Mouse (Mus musculus): ENCODE results near the gene Pear1. TPM values are rescaled to one million over a fixed set of nuclear protein-coding genes. Genes with fewer than 3 reads are reported as not detected.

Gene Pear1
- total and polyA plus RNA-seq, 3 experiments = 0.20 to 1.2 (median 0.46) TPM

- in situ Hi-C loops (cut with MboI; ENCODE audit: low pct_ligation_motif_present, low pct_unique_long_range_greater_than_20kb, low sequenced_read_pairs) = no loop called here
- 0 out of 4 replicates have a peak, but pooled peaks cover 2 to 3% of the 10 kb centered on the region in 2 experiments for H3K4me1 ChIP-seq (ENCODE audit: control insufficient read depth in 1 of 2, insufficient read depth in 2 of 2)
- H3K9ac ChIP-seq (ENCODE audit: insufficient read depth, low read depth) = no peak overlapping the region
- H3K27ac ChIP-seq (ENCODE audit: insufficient read depth, low read depth) = no peak overlapping the region
- no peaks in the 10 kb centered on the region for H3K79me2 ChIP-seq (replicated peaks; ENCODE audit: control insufficient read depth, extremely low read depth, insufficient read depth, poor library complexity, severe bottlenecking)
- 0 out of 2 replicates have a peak overlapping the region, but pooled peaks have one; percentile 39 for H3K4me2 ChIP-seq (ENCODE audit: insufficient read depth, low read depth, poor library complexity, severe bottlenecking)
- DNase-seq (ENCODE audit: extremely low read depth) = peak; percentile 60
- peaks cover 66% of the 10 kb centered on the region for H3K27me3 ChIP-seq (replicated peaks)
- no peak for TF ChIP-seq CHD1 (IDR thresholded peaks at IDR 0.05; ENCODE audit: low read depth, low read length)
- TF ChIP-seq ZNF384 (IDR thresholded peaks at IDR 0.05; ENCODE audit: low read depth, low read length) = no peak
- TF ChIP-seq ZMIZ1 (IDR thresholded peaks at IDR 0.05; ENCODE audit: low read depth, low read length) = no peak
- no peak for TF ChIP-seq MXI1 (IDR thresholded peaks at IDR 0.05; ENCODE audit: low read depth, low read length)
- TF ChIP-seq SIN3A (IDR thresholded peaks at IDR 0.05; ENCODE audit: low read length) = no peak
- TF ChIP-seq IRF4 (IDR thresholded peaks at IDR 0.05; ENCODE audit: low read depth, low read length) = no peak
- TF ChIP-seq HCFC1 (IDR thresholded peaks at IDR 0.05; ENCODE audit: low read depth, low read length) = no peak
- no peak for TF ChIP-seq ZKSCAN1 (IDR thresholded peaks at IDR 0.05; ENCODE audit: borderline replicate concordance, low read depth, low read length)
- TF ChIP-seq MAZ (IDR thresholded peaks at IDR 0.05; ENCODE audit: low read depth, low read length) = no peak
- TF ChIP-seq GABPA (IDR thresholded peaks at IDR 0.05; ENCODE audit: insufficient replicate concordance, low read depth, low read length) = no peak
- no peak; the same call in 1 of the 2 replicates for TF ChIP-seq NELFE (IDR thresholded peaks at IDR 0.05; ENCODE audit: low read depth, low read length)
- no peak for TF ChIP-seq JUND (conservative IDR thresholded peaks at IDR 0.05; ENCODE audit: low read depth, low read length)
- no peak for TF ChIP-seq ETS1 (conservative IDR thresholded peaks at IDR 0.05; ENCODE audit: low read depth, low read length)
- peak; percentile 23; the same call in 1 of the 2 replicates for TF ChIP-seq NRF1 (IDR thresholded peaks at IDR 0.05; ENCODE audit: low read depth, low read length)
- no peak for TF ChIP-seq USF2 (conservative IDR thresholded peaks at IDR 0.05; ENCODE audit: low read depth, low read length)
- TF ChIP-seq PAX5 (IDR thresholded peaks at IDR 0.05; ENCODE audit: low read length) = no peak
- TF ChIP-seq SMC3 (IDR thresholded peaks at IDR 0.05; ENCODE audit: low read depth, low read length) = peak; percentile 86
- TF ChIP-seq POLR2A (IDR thresholded peaks at IDR 0.05; ENCODE audit: low read depth, low read length) = no peak
- TF ChIP-seq E2F4 (IDR thresholded peaks at IDR 0.05; ENCODE audit: insufficient replicate concordance, low read depth, low read length) = no peak
- TF ChIP-seq ELF1 (IDR thresholded peaks at IDR 0.05; ENCODE audit: low read depth, low read length) = no peak
- no peak for TF ChIP-seq KAT2A (IDR thresholded peaks at IDR 0.05; ENCODE audit: insufficient replicate concordance, low read length)
- no peak for TF ChIP-seq POLR2AphosphoS2 (IDR thresholded peaks at IDR 0.05; ENCODE audit: low read depth, low read length)
- TF ChIP-seq MYC (IDR thresholded peaks at IDR 0.05; ENCODE audit: low read depth, low read length) = no peak
- 0 out of 2 replicates have a peak, but pooled peaks have one; percentile 21 for TF ChIP-seq MEF2A (IDR thresholded peaks at IDR 0.05; ENCODE audit: borderline replicate concordance, low read depth, low read length)
- peak; percentile 46 to 95 for TF ChIP-seq CTCF (conservative IDR thresholded peaks at IDR 0.05 in 1 of 2, IDR thresholded peaks at IDR 0.05 in 1 of 2; ENCODE audit: low read depth in 2 of 2, low read length in 2 of 2)
- peak; percentile 2; the same call in 1 of the 2 replicates for TF ChIP-seq BHLHE40 (IDR thresholded peaks at IDR 0.05; ENCODE audit: low read depth, low read length)
- no peak for TF ChIP-seq EP300 (IDR thresholded peaks at IDR 0.05; ENCODE audit: low read length)
- TF ChIP-seq RAD21 (IDR thresholded peaks at IDR 0.05; ENCODE audit: low read depth, low read length) = peak; percentile 91
- TF ChIP-seq RCOR1 (conservative IDR thresholded peaks at IDR 0.05; ENCODE audit: low read depth, low read length) = no peak
- TF ChIP-seq MAX (IDR thresholded peaks at IDR 0.05; ENCODE audit: low read length) = no peak
- TF ChIP-seq ZC3H11A (IDR thresholded peaks at IDR 0.05; ENCODE audit: low read depth, low read length) = 0 out of 2 replicates have a peak, but pooled peaks have one; percentile 21
- TF ChIP-seq UBTF (IDR thresholded peaks at IDR 0.05; ENCODE audit: low read depth, low read length) = no peak
- TF ChIP-seq USF1 (IDR thresholded peaks at IDR 0.05; ENCODE audit: low read depth, low read length) = no peak
- TF ChIP-seq CHD2 (IDR thresholded peaks at IDR 0.05; ENCODE audit: low read length) = no peak
- TF ChIP-seq TBP (conservative IDR thresholded peaks at IDR 0.05; ENCODE audit: low read depth, low read length) = no peak
- no peak for TF ChIP-seq MAFK (IDR thresholded peaks at IDR 0.05; ENCODE audit: insufficient replicate concordance, low read length)
- TF ChIP-seq TCF12 (IDR thresholded peaks at IDR 0.05; ENCODE audit: low read depth, low read length) = no peak
- TF ChIP-seq JUN (IDR thresholded peaks at IDR 0.05; ENCODE audit: insufficient read depth, low read depth, low read length) = no peak
- no peaks in the 10 kb centered on the region for H3K36me3 ChIP-seq (replicated peaks in 1 of 2; ENCODE audit: control insufficient read depth in 1 of 2, insufficient read depth in 1 of 2, low read length in 1 of 2)
- no peak overlapping the region for H3K4me3 ChIP-seq (replicated peaks in 1 of 3; ENCODE audit: low read depth in 2 of 3, low read length in 2 of 3, poor library complexity in 1 of 3)
- dilution Hi-C loops (cut with MboI; ENCODE audit: extremely low pct_ligation_motif_present, extremely low pct_unique_long_range_greater_than_20kb, low sequenced_read_pairs) = no loop called here
- H3K9me3 ChIP-seq (replicated peaks; ENCODE audit: low read length) = no peaks in the 10 kb centered on the region
Measured at GRCm38 (mm10) chr3:87755964-87756363, 68.1 kb downstream of the Pear1 start.

All from CH12.LX (cell line).